Mouse (Mus musculus) CH12.LX (cell line): ENCODE data around the gene Ddx27. TPM values are rescaled to one million over a fixed set of nuclear protein-coding genes. Genes with fewer than 3 reads are reported as not detected.
A peak's percentile ranks its signal among the peaks of the same experiment; 100 is the strongest.

Experiments used
- DNase-seq: peaks from one replicate; pipeline ENCODE4 v3.0.0-alpha.2; 2013; ENCODE audit errors: extremely low read depth
- H3K27ac ChIP-seq: 2 replicates; pipeline ENCODE4 v1.5.1; 2012; ENCODE audit warnings: low read depth, mild to moderate bottlenecking, control low read depth, moderate library complexity; ENCODE audit not compliant: insufficient read depth
- H3K27me3 ChIP-seq: replicated peaks from 2 replicates; pipeline ENCODE3; 2012; ENCODE audit warnings: inconsistent platforms
- H3K36me3 ChIP-seq, 2 experiments: replicated peaks in 1 of 2; 2 replicates each; pipeline versions ENCODE3 to v1.6.1; 2012; ENCODE audit warnings: inconsistent platforms in 1 of 2, low read length in 1 of 2, mild to moderate bottlenecking in 1 of 2, mixed read lengths in 1 of 2, moderate library complexity in 1 of 2; ENCODE audit not compliant: control insufficient read depth in 1 of 2, insufficient read depth in 1 of 2
- H3K4me1 ChIP-seq, 2 experiments: 2 replicates each; pipeline ENCODE4 v1.6.1; 2012; ENCODE audit warnings: inconsistent platforms in 1 of 2, moderate library complexity in 1 of 2; ENCODE audit not compliant: insufficient read depth in 2 of 2, control insufficient read depth in 1 of 2
- H3K4me2 ChIP-seq: 2 replicates; pipeline ENCODE4 v1.6.1; 2012; ENCODE audit warnings: low read depth, mild to moderate bottlenecking, control low read depth; ENCODE audit not compliant: poor library complexity, insufficient read depth, severe bottlenecking
- H3K4me3 ChIP-seq, 3 experiments: fragments of 150-350 bp in 1 of 3; sonication (generic) in 1 of 3; replicated peaks in 1 of 3; 2 replicates each; pipeline versions ENCODE3 to v1.5.1; 2011 to 2012; ENCODE audit warnings: low read depth in 2 of 3, low read length in 2 of 3, mild to moderate bottlenecking in 2 of 3, moderate library complexity in 2 of 3, control low read depth in 1 of 3, improper control_type of control experiment in 1 of 3, inconsistent platforms in 1 of 3, mixed read lengths in 1 of 3; ENCODE audit not compliant: poor library complexity in 1 of 3
- H3K79me2 ChIP-seq: replicated peaks from 2 replicates; pipeline ENCODE4 v1.6.1; 2012; ENCODE audit warnings: mild to moderate bottlenecking, moderate library complexity; ENCODE audit not compliant: control insufficient read depth, poor library complexity, insufficient read depth, severe bottlenecking; ENCODE audit errors: extremely low read depth
- H3K9ac ChIP-seq: 2 replicates; pipeline ENCODE4 v1.6.1; 2012; ENCODE audit warnings: low read depth, mild to moderate bottlenecking, control low read depth, moderate library complexity; ENCODE audit not compliant: insufficient read depth
- H3K9me3 ChIP-seq: replicated peaks from 2 replicates; pipeline ENCODE3; 2012; ENCODE audit warnings: low read length, inconsistent platforms, mixed read lengths
- BHLHE40 ChIP-seq: IDR thresholded peaks from 2 replicates; pipeline ENCODE4 v1.6.1; 2011; ENCODE audit warnings: mild to moderate bottlenecking, low read depth, low read length, improper control_type of control experiment
- CTCF ChIP-seq, 2 experiments: IDR thresholded peaks in 1 of 2; conservative IDR thresholded peaks in 1 of 2; 2 replicates each; pipeline ENCODE4 v1.5.1; 2011 to 2012; ENCODE audit warnings: low read depth in 2 of 2, low read length in 2 of 2, improper control_type of control experiment in 1 of 2, inconsistent platforms in 1 of 2, mild to moderate bottlenecking in 1 of 2, moderate library complexity in 1 of 2
- ELF1 ChIP-seq: IDR thresholded peaks from 2 replicates; pipeline ENCODE4 v1.6.1; 2014; ENCODE audit warnings: low read depth, mild to moderate bottlenecking, inconsistent platforms, low read length, improper control_type of control experiment
- JUN ChIP-seq: IDR thresholded peaks from 2 replicates; pipeline ENCODE4 v1.6.1; 2011; ENCODE audit warnings: low read depth, mild to moderate bottlenecking, low read length, improper control_type of control experiment, moderate library complexity; ENCODE audit not compliant: insufficient read depth
- JUND ChIP-seq: conservative IDR thresholded peaks from 2 replicates; pipeline ENCODE4 v1.6.1; 2011; ENCODE audit warnings: low read depth, low read length, improper control_type of control experiment
- MXI1 ChIP-seq: IDR thresholded peaks from 2 replicates; pipeline ENCODE4 v1.6.1; 2011; ENCODE audit warnings: mild to moderate bottlenecking, low read depth, low read length, improper control_type of control experiment
- MYC ChIP-seq: IDR thresholded peaks from 2 replicates; pipeline ENCODE4 v1.6.1; 2011; ENCODE audit warnings: low read depth, mild to moderate bottlenecking, improper control_type of control experiment, low read length
- NELFE ChIP-seq: IDR thresholded peaks from 2 replicates; pipeline ENCODE4 v1.6.1; 2011; ENCODE audit warnings: low read depth, low read length, improper control_type of control experiment
- POLR2AphosphoS2 ChIP-seq: IDR thresholded peaks from 2 replicates; pipeline ENCODE4 v1.6.1; 2011; ENCODE audit warnings: low read depth, low read length, improper control_type of control experiment
- RAD21 ChIP-seq: IDR thresholded peaks from 2 replicates; pipeline ENCODE4 v1.6.1; 2011; ENCODE audit warnings: low read depth, mild to moderate bottlenecking, low read length, improper control_type of control experiment, moderate library complexity
- SIN3A ChIP-seq: IDR thresholded peaks from 2 replicates; pipeline ENCODE4 v1.6.1; 2012; ENCODE audit warnings: low read length, improper control_type of control experiment, inconsistent platforms
- TCF12 ChIP-seq: IDR thresholded peaks from 2 replicates; pipeline ENCODE4 v1.6.1; 2014; ENCODE audit warnings: low read depth, mild to moderate bottlenecking, inconsistent platforms, low read length, improper control_type of control experiment
- UBTF ChIP-seq: IDR thresholded peaks from 2 replicates; pipeline ENCODE4 v1.6.1; 2012; ENCODE audit warnings: low read depth, mild to moderate bottlenecking, inconsistent platforms, low read length, improper control_type of control experiment, moderate library complexity
- dilution Hi-C: fragments of 300-500 bp; cut with MboI; formaldehyde crosslinking; loops from 2 replicates; pipeline ENCODE4 v1.14.3; 2020; ENCODE audit warnings: low sequenced_read_pairs; ENCODE audit not compliant: extremely low pct_unique_long_range_greater_than_20kb, extremely low pct_ligation_motif_present
- in situ Hi-C: fragments of 300-500 bp; cut with MboI; formaldehyde crosslinking; loops from 3 replicates; pipeline ENCODE4 v1.14.3; 2019; ENCODE audit warnings: low sequenced_read_pairs, low pct_ligation_motif_present, low pct_unique_long_range_greater_than_20kb, mixed read lengths
- polyA plus RNA-seq: library from polyadenylated mRNA; unstranded; fragments of >175 nt; gene quantifications from 2 replicates; pipeline ENCODE4 v1.2.1, GENCODE M21; 2012; ENCODE audit warnings: low read depth; ENCODE audit not compliant: insufficient read length
- total RNA-seq, 2 experiments: library from RNA; depleted of rRNA; stranded (reverse); fragments of 300-350 nt in 1 of 2; fragments of >200 nt in 1 of 2; gene quantifications; 2 replicates each; pipeline ENCODE4 v1.2.3; 2012 to 2014

The Ddx27 gene
- total and polyA plus RNA-seq, 3 experiments, result 139 to 224 (median 157) TPM

DNA sequence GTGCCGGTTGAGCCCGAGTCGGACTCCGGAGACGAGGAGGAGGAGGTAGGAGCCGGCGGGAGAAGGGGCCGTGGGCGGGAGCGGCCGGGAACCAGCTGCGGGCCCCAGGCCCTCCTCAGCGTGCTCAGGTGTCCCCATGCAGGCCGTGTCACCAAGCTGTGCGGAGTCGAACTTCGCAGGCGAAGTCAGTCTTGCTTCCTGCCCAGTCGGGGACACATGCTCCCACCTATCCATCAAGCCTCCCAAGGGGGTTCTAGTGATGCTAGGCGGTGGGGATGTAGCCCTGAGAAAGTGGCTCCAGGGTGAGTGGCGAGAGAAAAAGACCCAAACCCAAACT lies 357 bp downstream of the Ddx27 start:
- in situ Hi-C loops, result no loop called here
- Histone ChIP-seq H3K4me2 (peak overlapping the region; percentile 99), H3K36me3 (peaks cover 27 to 36% of the 10 kb centered on the region in 2 experiments), H3K4me1 (peaks cover 9 to 18% of the 10 kb centered on the region in 2 experiments), H3K9ac (peak overlapping the region; percentile 73), H3K27me3 (no peaks in the 10 kb centered on the region), H3K9me3 (no peaks in the 10 kb centered on the region), H3K4me3 (peak overlapping the region; percentile 69 to 99 (median 83)), H3K27ac (no peak overlapping the region), H3K79me2 (peaks cover 28% of the 10 kb centered on the region)
- dilution Hi-C loops, result no loop called here
- DNase-seq, result no peak
- TF ChIP-seq POLR2AphosphoS2 (no peak), MXI1 (peak; percentile 6; the same call in 1 of the 2 replicates), SIN3A (peak; percentile 27; the same call in 1 of the 2 replicates), MYC (0 out of 2 replicates have a peak, but pooled peaks have one; percentile 5)

DNA sequence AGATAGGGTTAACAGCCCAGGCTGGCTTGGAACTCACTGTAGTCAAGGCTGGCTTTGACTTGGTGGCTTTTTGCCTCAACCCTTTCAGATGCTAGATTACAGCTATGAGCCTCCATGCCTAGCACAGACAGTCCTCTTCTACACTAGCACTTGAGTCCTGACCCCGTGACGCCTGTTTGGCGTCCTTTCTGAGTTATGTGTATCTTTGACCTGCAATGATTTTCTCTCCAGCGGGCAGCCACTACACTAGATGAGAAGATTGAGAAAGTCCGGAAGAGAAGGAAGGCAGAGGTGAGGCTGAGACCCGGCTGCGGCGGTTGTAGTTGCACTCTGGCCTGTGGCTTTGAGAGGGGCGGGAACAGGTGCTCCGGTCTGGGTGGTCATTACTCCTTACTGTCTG lies 4.4 kb downstream of the Ddx27 start:
- no peak overlapping the region for H3K4me2 ChIP-seq
- no peak for DNase-seq
- in situ Hi-C loops (no loop called here), dilution Hi-C loops (no loop called here)
- H3K9me3 ChIP-seq, result no peaks in the 10 kb centered on the region
- H3K27me3 ChIP-seq, result no peaks in the 10 kb centered on the region
- no peak overlapping the region for H3K9ac ChIP-seq
- no peak overlapping the region for H3K27ac ChIP-seq
- peaks cover 9 to 18% of the 10 kb centered on the region in 2 experiments for H3K4me1 ChIP-seq
- no peak for TF ChIP-seq UBTF
- TF ChIP-seq ELF1, result no peak
- TF ChIP-seq BHLHE40, result no peak
- TF ChIP-seq JUND, result no peak
- no peak for TF ChIP-seq JUN
- TF ChIP-seq MXI1, result no peak
- H3K4me3 ChIP-seq, result no peak overlapping the region
- H3K36me3 ChIP-seq, result peaks cover 55 to 70% of the 10 kb centered on the region in 2 experiments
- peaks cover 28% of the 10 kb centered on the region for H3K79me2 ChIP-seq

DNA sequence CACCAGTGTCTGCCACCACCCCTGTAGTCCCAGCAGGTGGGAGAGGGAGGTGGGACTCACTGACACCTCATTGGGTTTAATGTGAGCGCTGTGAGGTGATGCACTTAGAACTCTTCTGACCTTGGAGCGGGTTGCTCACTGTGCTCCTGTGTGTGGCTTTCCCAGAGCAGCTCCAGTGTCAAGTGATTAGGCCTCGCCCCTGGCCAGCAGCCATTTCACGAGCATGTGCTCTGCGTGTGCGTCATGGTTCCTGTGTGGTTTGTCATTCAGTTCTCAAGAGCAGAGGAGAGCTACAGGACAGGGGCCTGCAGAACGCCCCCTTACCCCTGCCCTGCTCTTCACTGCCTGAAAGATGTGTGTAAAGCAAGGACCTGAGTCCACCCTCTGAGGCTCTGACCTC lies 13.6 kb downstream of the Ddx27 start:
- H3K9ac ChIP-seq, result no peak overlapping the region
- H3K4me3 ChIP-seq, result no peak overlapping the region
- dilution Hi-C loops, result no loop called here
- no peak overlapping the region for H3K27ac ChIP-seq
- TF ChIP-seq TCF12, result no peak
- no peak for TF ChIP-seq MYC
- no peak for TF ChIP-seq NELFE
- no peak for TF ChIP-seq RAD21
- TF ChIP-seq CTCF (conservative IDR thresholded peaks at IDR 0.05 in 1 of 2, IDR thresholded peaks at IDR 0.05 in 1 of 2; ENCODE audit: low read depth in 2 of 2, low read length in 2 of 2), result no peak
- H3K4me2 ChIP-seq, result no peak overlapping the region
- no peak for DNase-seq
- in situ Hi-C loops, result no loop called here
- no peaks in the 10 kb centered on the region for H3K79me2 ChIP-seq
- no peaks in the 10 kb centered on the region for H3K27me3 ChIP-seq
- no peaks in the 10 kb centered on the region for H3K4me1 ChIP-seq
- H3K9me3 ChIP-seq, result no peaks in the 10 kb centered on the region
- H3K36me3 ChIP-seq, result peaks cover 78 to 90% of the 10 kb centered on the region in 2 experiments
